Mouse (Mus musculus): ENCODE results near the gene Zfp36l2.

- no peak for TF ChIP-seq CTCF (IDR thresholded peaks at IDR 0.05; ENCODE audit: low read depth, low read length)
- no peak for TF ChIP-seq POLR2A (IDR thresholded peaks at IDR 0.05; ENCODE audit: insufficient read depth, low read length)
- TF ChIP-seq EP300 (IDR thresholded peaks at IDR 0.05; ENCODE audit: insufficient read depth, low read depth, low read length) = no peak
Observed at GRCm38 (mm10) chr17:84217696-84218095, 29.9 kb upstream of the Zfp36l2 start.

All from ES-Bruce4 (cell line).